Mouse (Mus musculus): ENCODE data around the gene Macrod1. TPM values are rescaled to one million over a fixed set of nuclear protein-coding genes. Genes with fewer than 3 reads are reported as not detected.

Macrod1 gene
- polyA plus RNA-seq, 1 experiment from 2014 or later = 2.9 TPM

- Histone ChIP-seq H3K4me2 (replicated peaks) (no peak overlapping the region), H3K27ac (0 out of 2 replicates have a peak overlapping the region, but pooled peaks have one; percentile 11), H3K4me3 (replicated peaks) (no peak overlapping the region), H3K9ac (replicated peaks) (0 out of 2 replicates have a peak overlapping the region, but pooled peaks have one; percentile 19), H3K27me3 (peaks cover 17% of the 10 kb centered on the region; the same call in 1 of the 2 replicates), H3K9me3 (no peaks in the 10 kb centered on the region), H3K4me1 (replicated peaks) (peaks cover 98% of the 10 kb centered on the region), H3K36me3 (no peaks in the 10 kb centered on the region)
- 67% methylated on average over 4 of the region's 4 CpGs for WGBS
- no peak for ATAC-seq
Observed at GRCm38 (mm10) chr19:7139321-7139720, 82.7 kb downstream of the Macrod1 start.

GRCm38 (mm10) chr19:7140373-7140772, 83.8 kb downstream of the Macrod1 start:
- H3K36me3 ChIP-seq = no peaks in the 10 kb centered on the region
- peaks cover 25% of the 10 kb centered on the region for H3K27me3 ChIP-seq
- H3K27ac ChIP-seq = peak overlapping the region; percentile 81
- peaks cover 88% of the 10 kb centered on the region for H3K4me1 ChIP-seq (replicated peaks)
- ATAC-seq = 0 out of 2 replicates have a peak, but pooled peaks have one; percentile 1
- H3K4me3 ChIP-seq (replicated peaks) = no peak overlapping the region
- H3K4me2 ChIP-seq (replicated peaks) = no peak overlapping the region
- no peak overlapping the region; the same call in 1 of the 2 replicates for H3K9ac ChIP-seq (replicated peaks)
- WGBS = 40% methylated on average over 6 of the region's 6 CpGs
- H3K9me3 ChIP-seq = no peaks in the 10 kb centered on the region

DNA sequence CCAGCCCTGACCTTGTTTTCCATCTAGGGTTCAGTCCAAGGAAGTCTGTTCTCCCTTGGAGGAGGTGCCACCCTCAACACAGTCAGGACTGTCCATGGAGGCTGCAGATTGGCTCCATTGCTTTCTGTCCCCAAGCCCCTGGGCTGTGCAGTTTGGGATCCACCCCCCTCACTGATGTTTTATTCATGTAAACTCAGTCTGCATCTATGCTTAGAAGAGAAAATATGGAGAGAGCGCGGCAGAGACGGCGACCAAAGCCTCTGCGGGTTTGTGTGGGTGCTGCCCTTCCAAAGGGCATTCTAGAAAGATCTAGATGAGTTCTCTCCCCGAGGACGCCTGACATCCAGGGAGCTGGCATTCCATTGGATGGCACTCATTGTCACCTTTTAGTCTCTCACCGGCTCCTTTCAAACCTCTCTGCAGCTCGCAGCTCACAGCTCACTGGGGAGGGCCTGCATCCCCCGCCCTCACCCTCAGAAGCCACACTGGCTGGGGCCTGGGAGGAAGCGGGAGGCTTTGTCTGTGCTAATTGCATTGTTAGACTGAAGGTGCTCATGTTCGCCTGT, 84.3 kb downstream of the Macrod1 start:
- Histone ChIP-seq H3K4me3 (replicated peaks) (no peak overlapping the region), H3K4me1 (replicated peaks) (peaks cover 82% of the 10 kb centered on the region), H3K4me2 (replicated peaks) (peak overlapping the region; percentile 2; the same call in 1 of the 2 replicates), H3K36me3 (no peaks in the 10 kb centered on the region), H3K27ac (peak overlapping the region; percentile 81), H3K27me3 (peaks cover 28% of the 10 kb centered on the region), H3K9me3 (no peaks in the 10 kb centered on the region), H3K9ac (replicated peaks) (no peak overlapping the region; the same call in 1 of the 2 replicates)
- ATAC-seq = peak; percentile 48
- WGBS = 22% methylated on average over 12 of the region's 12 CpGs

- no peaks in the 10 kb centered on the region for H3K36me3 ChIP-seq
- no peak overlapping the region for H3K4me3 ChIP-seq (replicated peaks)
- H3K4me2 ChIP-seq (replicated peaks) = no peak overlapping the region
- H3K27me3 ChIP-seq = peaks cover 25% of the 10 kb centered on the region
- H3K4me1 ChIP-seq (replicated peaks) = peaks cover 81% of the 10 kb centered on the region
- WGBS = 49% methylated on average over 5 of the region's 5 CpGs
- no peak for ATAC-seq
- no peak overlapping the region for H3K9ac ChIP-seq (replicated peaks)
- no peaks in the 10 kb centered on the region for H3K9me3 ChIP-seq
- H3K27ac ChIP-seq = peak overlapping the region; percentile 81; the same call in 1 of the 2 replicates
Observed at GRCm38 (mm10) chr19:7142207-7142915, 85.8 kb downstream of the Macrod1 start.

GRCm38 (mm10) chr19:7143854-7144253, 87.2 kb downstream of the Macrod1 start:
- Histone ChIP-seq H3K27me3 (peaks cover 28% of the 10 kb centered on the region), H3K4me1 (replicated peaks) (peaks cover 82% of the 10 kb centered on the region), H3K27ac (peak overlapping the region; percentile 59; the same call in 1 of the 2 replicates), H3K4me2 (replicated peaks) (peak overlapping the region; percentile 53), H3K36me3 (no peaks in the 10 kb centered on the region), H3K4me3 (replicated peaks) (peak overlapping the region; percentile 27), H3K9ac (replicated peaks) (peak overlapping the region; percentile 46), H3K9me3 (no peaks in the 10 kb centered on the region)
- 0% methylated on average over 20 of the region's 20 CpGs for WGBS
- peak; percentile 53; the same call in 1 of the 2 replicates for ATAC-seq

- no peak for ATAC-seq
- H3K4me3 ChIP-seq (replicated peaks) = no peak overlapping the region
- H3K9me3 ChIP-seq = no peaks in the 10 kb centered on the region
- H3K27ac ChIP-seq = peak overlapping the region; percentile 59; the same call in 1 of the 2 replicates
- peaks cover 31% of the 10 kb centered on the region for H3K27me3 ChIP-seq
- WGBS = 75% methylated on average over 3 of the region's 3 CpGs
- no peaks in the 10 kb centered on the region for H3K36me3 ChIP-seq
- H3K4me2 ChIP-seq (replicated peaks) = peak overlapping the region; percentile 53
- no peak overlapping the region for H3K9ac ChIP-seq (replicated peaks)
- H3K4me1 ChIP-seq (replicated peaks) = peaks cover 82% of the 10 kb centered on the region
Observed at GRCm38 (mm10) chr19:7144458-7144857, 87.8 kb downstream of the Macrod1 start.

- no peak overlapping the region for H3K9ac ChIP-seq (replicated peaks)
- no peak overlapping the region for H3K27ac ChIP-seq
- H3K36me3 ChIP-seq = no peaks in the 10 kb centered on the region
- no peaks in the 10 kb centered on the region for H3K9me3 ChIP-seq
- H3K4me2 ChIP-seq (replicated peaks) = no peak overlapping the region
- no peak overlapping the region for H3K4me3 ChIP-seq (replicated peaks)
- no peak for ATAC-seq
- H3K4me1 ChIP-seq (replicated peaks) = peaks cover 82% of the 10 kb centered on the region
- H3K27me3 ChIP-seq = peaks cover 38% of the 10 kb centered on the region
- WGBS = 80% methylated on average over 13 of the region's 13 CpGs
Observed at GRCm38 (mm10) chr19:7146376-7146775, 89.8 kb downstream of the Macrod1 start.

DNA sequence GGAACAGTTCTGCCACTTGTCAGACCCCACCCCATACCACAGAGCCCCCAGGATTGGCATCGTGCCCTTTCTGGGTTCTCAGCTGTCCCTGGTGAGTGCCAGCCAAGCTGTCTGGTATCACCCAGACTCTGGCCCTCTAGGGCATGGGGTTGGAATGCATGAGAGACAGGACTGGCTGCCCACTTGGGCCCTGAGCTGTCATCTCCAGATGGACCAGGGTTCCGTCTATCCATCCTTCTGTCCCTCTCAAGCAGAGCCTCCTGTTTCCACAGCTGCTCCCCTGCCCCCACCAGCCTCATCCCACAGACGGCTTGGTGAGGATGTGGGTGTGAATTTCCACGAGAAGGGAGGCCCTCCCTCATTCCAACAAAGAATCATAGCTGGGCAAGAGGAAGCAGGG, 91.5 kb downstream of the Macrod1 start:
- no peak for ATAC-seq
- H3K4me1 ChIP-seq (replicated peaks) = peaks cover 79% of the 10 kb centered on the region

DNA sequence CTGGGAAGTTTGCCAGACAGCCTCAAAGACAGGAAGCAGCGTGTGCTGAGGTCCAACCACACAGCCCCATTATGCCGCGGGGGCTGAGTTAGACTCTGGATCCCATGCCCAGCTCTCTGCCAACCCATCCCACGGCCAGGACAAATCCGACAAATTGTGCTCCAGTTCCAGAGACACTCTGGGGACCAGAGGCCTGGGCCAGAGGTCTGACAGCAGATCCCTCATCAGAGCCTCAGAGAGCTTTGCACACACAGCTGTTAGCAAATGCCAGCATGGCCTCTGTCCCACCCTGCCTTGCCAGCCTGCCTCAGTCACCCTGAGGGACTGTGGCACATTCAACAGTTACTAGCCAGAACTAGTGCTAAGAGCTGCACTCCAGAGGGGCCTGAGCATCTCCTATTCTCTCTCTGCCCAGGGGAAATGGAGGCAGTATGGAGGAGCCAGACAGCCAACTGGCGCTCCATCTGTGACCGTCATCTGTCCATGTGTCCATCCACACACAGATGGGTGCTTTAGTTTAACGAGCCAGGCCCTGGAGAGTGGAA, 92.0 kb downstream of the Macrod1 start:
- no peak overlapping the region for H3K27ac ChIP-seq

More for the DNA sequence above, 91.5 kb downstream of the Macrod1 start:
- no peak overlapping the region for H3K27ac ChIP-seq
- H3K27me3 ChIP-seq = peaks cover 42% of the 10 kb centered on the region
- H3K4me2 ChIP-seq (replicated peaks) = no peak overlapping the region
- no peaks in the 10 kb centered on the region for H3K9me3 ChIP-seq
- H3K4me3 ChIP-seq (replicated peaks) = no peak overlapping the region
- WGBS = 55% methylated on average over 4 of the region's 4 CpGs
- no peak overlapping the region for H3K9ac ChIP-seq (replicated peaks)
- no peaks in the 10 kb centered on the region for H3K36me3 ChIP-seq

GRCm38 (mm10) chr19:7149158-7149685, 92.6 kb downstream of the Macrod1 start:
- 62% methylated on average over 7 of the region's 7 CpGs for WGBS

More for the DNA sequence above, 92.0 kb downstream of the Macrod1 start:
- peaks cover 42% of the 10 kb centered on the region for H3K27me3 ChIP-seq
- H3K4me3 ChIP-seq (replicated peaks) = no peak overlapping the region
- H3K9me3 ChIP-seq = no peaks in the 10 kb centered on the region
- peaks cover 79% of the 10 kb centered on the region for H3K4me1 ChIP-seq (replicated peaks)
- WGBS = 69% methylated on average over 8 of the region's 8 CpGs
- no peak for ATAC-seq
- H3K4me2 ChIP-seq (replicated peaks) = no peak overlapping the region
- H3K9ac ChIP-seq (replicated peaks) = peak overlapping the region; percentile 19; the same call in 1 of the 2 replicates
- no peaks in the 10 kb centered on the region for H3K36me3 ChIP-seq

DNA sequence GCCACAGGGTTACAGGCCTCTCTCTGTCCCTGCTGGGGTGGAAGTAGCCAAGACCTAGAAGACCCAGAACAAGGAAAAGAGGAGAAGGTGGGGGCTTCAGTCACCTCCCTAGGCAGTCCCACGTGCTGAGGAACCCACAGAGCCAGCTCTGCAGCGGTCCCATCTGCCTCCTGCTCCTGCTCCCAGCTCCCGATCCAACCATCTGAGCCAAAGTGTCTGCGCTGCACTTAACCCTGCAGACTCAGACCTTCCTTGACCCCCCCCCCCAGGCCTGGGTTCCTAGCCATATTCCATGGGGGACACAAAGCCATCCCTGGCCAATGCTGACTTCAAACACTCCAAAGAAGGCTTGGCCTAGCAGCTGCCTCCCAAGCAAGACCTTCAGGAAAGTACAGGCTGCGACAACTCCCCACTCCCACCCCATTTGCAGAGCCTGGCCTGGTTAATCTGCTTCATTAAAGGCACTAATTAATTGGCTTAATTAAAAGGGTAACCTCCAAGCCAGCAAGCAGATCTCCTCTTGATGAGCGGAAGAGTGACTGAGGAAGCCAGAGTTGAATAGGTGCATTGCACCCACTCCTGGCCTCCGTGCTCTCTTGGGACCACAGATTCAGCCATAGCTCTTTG, 94.8 kb downstream of the Macrod1 start:
- ATAC-seq = no peak
- H3K36me3 ChIP-seq = no peaks in the 10 kb centered on the region
- H3K9me3 ChIP-seq = no peaks in the 10 kb centered on the region
- no peak overlapping the region for H3K4me3 ChIP-seq (replicated peaks)
- peaks cover 31% of the 10 kb centered on the region for H3K27me3 ChIP-seq
- H3K4me1 ChIP-seq (replicated peaks) = peaks cover 91% of the 10 kb centered on the region
- H3K4me2 ChIP-seq (replicated peaks) = no peak overlapping the region
- H3K27ac ChIP-seq = no peak overlapping the region
- H3K9ac ChIP-seq (replicated peaks) = no peak overlapping the region
- WGBS = 72% methylated on average over 7 of the region's 7 CpGs

More at GRCm38 (mm10) chr19:7149158-7149685, 92.6 kb downstream of the Macrod1 start:
- Histone ChIP-seq H3K27me3 (peaks cover 42% of the 10 kb centered on the region), H3K36me3 (no peaks in the 10 kb centered on the region), H3K9me3 (no peaks in the 10 kb centered on the region), H3K4me2 (replicated peaks) (no peak overlapping the region), H3K4me1 (replicated peaks) (peaks cover 78% of the 10 kb centered on the region), H3K4me3 (replicated peaks) (no peak overlapping the region), H3K27ac (no peak overlapping the region), H3K9ac (replicated peaks) (no peak overlapping the region)
- ATAC-seq = no peak
